Mouse (Mus musculus) heart, postnatal 10 days (tissue): ENCODE results near the gene Sema3a. TPM values are rescaled to one million over a fixed set of nuclear protein-coding genes. Genes with fewer than 3 reads are reported as not detected.
"Not testable (repeated sequence)": the region's sequence is repeated elsewhere in the genome, so short reads cannot be mapped to it uniquely, and the experiment has no call there.

Experiments used
- DNase-seq, 2 experiments: peaks; one replicate each; pipeline ENCODE4 v3.0.0; 2021
- intact Hi-C: fragments of 180-260 bp; cut with DNase I; formaldehyde crosslinking; loops from one replicate; pipeline ENCODE4 v1.15.1; 2025
- total RNA-seq, 2 experiments: library from RNA; stranded (reverse); gene quantifications; 2 replicates each; pipeline ENCODE4 v1.2.3; 2021

The Sema3a gene
- total RNA-seq, 2 experiments from 2014 or later, result 2.8 to 3.6 TPM

- intact Hi-C loops, result no loop called here
- no peak for DNase-seq
Measured at GRCm38 (mm10) chr5:13529226-13529625, 404.0 kb downstream of the Sema3a start.

- DNase-seq, result peak; percentile 74
- intact Hi-C loops, result no loop called here
Measured at GRCm38 (mm10) chr5:13547472-13548209, 422.4 kb downstream of the Sema3a start.

- DNase-seq, result peak in 1 of 2 experiments; percentile 18
- intact Hi-C loops, result no loop called here
Measured at GRCm38 (mm10) chr5:13548210-13548554, 423.0 kb downstream of the Sema3a start.

GRCm38 (mm10) chr5:13549080-13549479 is 423.9 kb downstream of the Sema3a start:
- no peak for DNase-seq
- intact Hi-C loops, result no loop called here

- intact Hi-C loops, result no loop called here
- no peak for DNase-seq
Measured at GRCm38 (mm10) chr5:13550953-13551352, 425.7 kb downstream of the Sema3a start.

- DNase-seq, result no peak
- intact Hi-C loops, result no loop called here
Measured at GRCm38 (mm10) chr5:13557257-13557656, 432.0 kb downstream of the Sema3a start.

- intact Hi-C loops, result no loop called here
- DNase-seq, result no peak
Measured at GRCm38 (mm10) chr5:13573867-13574266, 448.7 kb downstream of the Sema3a start.

GRCm38 (mm10) chr5:13579123-13579522 is 453.9 kb downstream of the Sema3a start:
- intact Hi-C loops, result no loop called here
- no peak for DNase-seq

- peak; percentile 21 to 50 for DNase-seq
- intact Hi-C loops, result loop anchor here (1.0 to 5.0 kb wide), 2 partner anchors 180 to 818 kb away; no protein-coding TSS in a partner anchor
Measured at GRCm38 (mm10) chr5:13585559-13586207, 460.5 kb downstream of the Sema3a start.

GRCm38 (mm10) chr5:13594422-13594821 is 469.2 kb downstream of the Sema3a start:
- no peak for DNase-seq
- intact Hi-C loops, result no loop called here

- intact Hi-C loops, result no loop called here
- DNase-seq, result no peak
Measured at GRCm38 (mm10) chr5:13611631-13612030, 486.4 kb downstream of the Sema3a start.

- intact Hi-C loops, result no loop called here
- DNase-seq, result no peak
Measured at GRCm38 (mm10) chr5:13612088-13612487, 486.9 kb downstream of the Sema3a start.

- DNase-seq, intact Hi-C loops: not testable (repeated sequence)
Measured at GRCm38 (mm10) chr5:13614575-13614974, 489.4 kb downstream of the Sema3a start.

- intact Hi-C loops, result no loop called here
- DNase-seq, result no peak
Measured at GRCm38 (mm10) chr5:13615907-13616306, 490.7 kb downstream of the Sema3a start.

- DNase-seq, result no peak
- intact Hi-C loops, result no loop called here
Measured at GRCm38 (mm10) chr5:13622578-13622977, 497.4 kb downstream of the Sema3a start.

GRCm38 (mm10) chr5:13624754-13625153 is 499.5 kb downstream of the Sema3a start:
- intact Hi-C loops, result no loop called here
- DNase-seq, result no peak

GRCm38 (mm10) chr5:13626093-13626492 is 500.9 kb downstream of the Sema3a start:
- no peak for DNase-seq
- intact Hi-C loops, result no loop called here

GRCm38 (mm10) chr5:13628606-13629311 is 503.5 kb downstream of the Sema3a start:
- DNase-seq, result peak; percentile 78 to 87
- intact Hi-C loops, result loop anchor here (2.0 kb wide), 1 partner anchor 224 kb away; no protein-coding TSS in a partner anchor

GRCm38 (mm10) chr5:13629916-13630315 is 504.7 kb downstream of the Sema3a start:
- intact Hi-C loops, result loop anchor here (1.0 to 2.0 kb wide), 2 partner anchors 225 to 1067 kb away; no protein-coding TSS in a partner anchor
- no peak for DNase-seq

GRCm38 (mm10) chr5:13630692-13631091 is 505.5 kb downstream of the Sema3a start:
- intact Hi-C loops, result loop anchor here (1.0 kb wide), 1 partner anchor 1067 kb away; no protein-coding TSS in a partner anchor
- DNase-seq, result no peak

- DNase-seq, result no peak
- intact Hi-C loops, result no loop called here
Measured at GRCm38 (mm10) chr5:13636237-13636636, 511.0 kb downstream of the Sema3a start.
